Mouse (Mus musculus) cerebellum, postnatal 4 days (tissue): ENCODE measurements at regions not wholly inside any gene's neighbourhood (a gene's known extent, or its start where the extent isn't known, plus 50 kb on each side); places are given as distances from the start of the nearest gene placed in this dataset.
A peak's percentile ranks its signal among the peaks of the same experiment; 100 is the strongest.

Experiments
- DNase-seq, 2 experiments: peaks; one replicate each; pipeline ENCODE4 v3.0.0; 2022; ENCODE audit warnings: low spot score in 2 of 2, mixed read lengths in 1 of 2

GRCm38 (mm10) chr2:166438207-166438606 lies 275.4 kb downstream of the Prex1 start:
- no peak for DNase-seq

- no peak for DNase-seq
Measured at GRCm38 (mm10) chr2:166434554-166434953, 279.1 kb downstream of the Prex1 start.

- DNase-seq = peak in 1 of 2 experiments; percentile 49
Measured at GRCm38 (mm10) chr2:166433655-166434333, 278.3 kb upstream of the Sulf2 start.

- DNase-seq = peak in 1 of 2 experiments; percentile 41
Measured at GRCm38 (mm10) chr2:166432948-166433654, 277.6 kb upstream of the Sulf2 start.

GRCm38 (mm10) chr2:166432531-166432930 lies 277.1 kb upstream of the Sulf2 start:
- no peak for DNase-seq

- DNase-seq = no peak
Measured at GRCm38 (mm10) chr2:166429918-166430317, 274.5 kb upstream of the Sulf2 start.

- DNase-seq = no peak
Measured at GRCm38 (mm10) chr2:166429494-166429893, 274.0 kb upstream of the Sulf2 start.

GRCm38 (mm10) chr2:166427390-166427789 lies 271.9 kb upstream of the Sulf2 start:
- no peak for DNase-seq

- no peak for DNase-seq
Measured at GRCm38 (mm10) chr2:166426960-166427359, 271.5 kb upstream of the Sulf2 start.

- no peak for DNase-seq
Measured at GRCm38 (mm10) chr2:166426457-166426856, 271.0 kb upstream of the Sulf2 start.

- DNase-seq = no peak
Measured at GRCm38 (mm10) chr2:166425141-166425540, 269.7 kb upstream of the Sulf2 start.

- no peak for DNase-seq
Measured at GRCm38 (mm10) chr2:166423132-166423660, 267.7 kb upstream of the Sulf2 start.

- DNase-seq = no peak
Measured at GRCm38 (mm10) chr2:166420275-166420674, 264.8 kb upstream of the Sulf2 start.

- no peak for DNase-seq
Measured at GRCm38 (mm10) chr2:166419271-166419670, 263.8 kb upstream of the Sulf2 start.

- no peak for DNase-seq
Measured at GRCm38 (mm10) chr2:166418279-166418678, 262.8 kb upstream of the Sulf2 start.

GRCm38 (mm10) chr2:166417628-166418027 lies 262.2 kb upstream of the Sulf2 start:
- DNase-seq = no peak

- DNase-seq = no peak
Measured at GRCm38 (mm10) chr2:166415481-166415965, 260.1 kb upstream of the Sulf2 start.

- DNase-seq = no peak
Measured at GRCm38 (mm10) chr2:166414856-166415255, 259.4 kb upstream of the Sulf2 start.

GRCm38 (mm10) chr2:166412031-166412858 lies 256.8 kb upstream of the Sulf2 start:
- DNase-seq = no peak

- DNase-seq = no peak
Measured at GRCm38 (mm10) chr2:166409391-166409790, 253.9 kb upstream of the Sulf2 start.

GRCm38 (mm10) chr2:166408806-166409205 lies 253.3 kb upstream of the Sulf2 start:
- no peak for DNase-seq

GRCm38 (mm10) chr2:166408009-166408408 lies 252.5 kb upstream of the Sulf2 start:
- no peak for DNase-seq
